Mouse (Mus musculus): ENCODE measurements around the gene Spata13. TPM values are rescaled to one million over a fixed set of nuclear protein-coding genes. Genes with fewer than 3 reads are reported as not detected.
A peak's percentile ranks its signal among the peaks of the same experiment; 100 is the strongest.

The Spata13 gene
- total RNA-seq, 2 experiments from 2014 or later = 20.2 to 33.5 TPM

DNA sequence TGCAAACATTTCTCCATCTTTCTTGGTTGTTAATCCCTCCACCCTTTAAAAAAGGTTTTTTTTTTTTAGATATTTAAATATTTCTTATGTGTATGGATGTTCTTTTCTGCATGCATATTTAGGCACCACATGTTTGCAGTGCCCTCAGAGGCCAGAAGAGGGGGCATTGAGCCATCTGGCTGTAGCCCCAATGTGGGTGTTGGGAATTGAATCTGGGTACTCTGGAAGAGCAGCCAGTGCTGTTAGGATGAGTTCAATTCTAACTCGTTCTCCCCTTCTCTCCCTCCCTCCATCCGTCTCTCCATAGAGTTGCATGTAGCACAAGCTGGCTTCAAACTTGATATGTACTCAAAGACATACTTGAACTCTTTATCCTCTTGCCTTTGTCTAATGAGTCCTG lies 139.7 kb downstream of the Spata13 start:
- no peak for ATAC-seq (replicated peaks; ENCODE audit: poor library complexity)

DNA sequence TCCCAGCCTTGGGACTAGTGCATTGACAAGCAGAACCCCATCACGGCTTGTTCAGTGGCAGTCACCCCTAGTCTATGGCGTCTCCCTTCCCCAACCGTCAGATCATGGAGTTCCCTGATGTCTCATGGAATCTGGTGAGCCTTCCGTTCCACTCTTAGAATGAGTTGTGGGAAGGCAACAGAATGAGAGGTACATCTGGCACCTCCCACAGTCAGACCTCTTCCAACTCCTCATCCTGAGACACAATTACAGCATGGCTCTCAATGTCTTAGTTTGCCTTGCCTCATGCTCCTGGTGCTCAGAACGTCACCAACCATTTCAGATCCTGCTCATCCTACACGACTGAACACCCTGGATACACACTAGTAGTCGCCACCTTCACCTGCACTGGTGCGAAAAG lies 142.7 kb downstream of the Spata13 start:
- no peak for ATAC-seq (replicated peaks; ENCODE audit: poor library complexity)

DNA sequence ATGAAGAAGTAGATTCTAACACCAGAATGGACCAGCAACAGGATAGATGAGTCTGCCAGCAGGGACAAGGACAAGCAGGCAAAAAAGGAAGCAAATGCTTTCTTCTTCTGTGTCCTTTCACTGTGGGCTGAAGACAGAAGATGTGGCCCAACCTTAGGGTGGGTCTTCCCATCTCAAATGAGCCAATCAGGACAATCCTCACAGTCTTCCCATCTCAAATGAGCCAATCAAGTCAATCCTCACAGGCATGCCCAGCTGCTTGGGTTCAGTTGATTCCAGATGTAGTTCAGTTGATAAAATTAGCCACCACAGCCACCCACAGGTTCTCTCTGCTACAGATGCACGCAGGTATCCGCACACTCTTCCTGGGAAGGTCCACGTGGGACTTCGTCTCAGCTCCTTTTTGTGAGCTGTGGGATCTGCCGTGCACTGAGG lies 143.7 kb downstream of the Spata13 start:
- peak; percentile 89 for ATAC-seq (replicated peaks; ENCODE audit: poor library complexity)

DNA sequence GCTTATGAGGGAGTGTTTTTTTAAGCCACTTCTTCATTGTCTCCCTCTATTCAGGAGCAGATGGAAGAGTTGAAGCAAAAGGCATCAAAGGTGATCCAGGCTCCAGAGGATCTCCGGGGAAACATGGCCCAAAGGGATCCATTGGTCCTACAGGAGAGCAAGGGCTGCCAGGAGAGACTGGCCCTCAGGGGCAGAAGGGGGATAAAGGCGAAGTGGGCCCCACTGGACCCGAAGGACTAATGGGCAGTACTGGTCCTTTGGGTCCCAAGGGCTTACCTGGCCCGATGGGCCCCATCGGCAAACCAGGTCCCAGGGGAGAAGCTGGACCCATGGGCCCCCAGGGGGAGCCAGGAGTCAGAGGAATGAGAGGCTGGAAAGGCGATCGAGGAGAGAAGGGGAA lies 145.4 kb downstream of the Spata13 start:
- no peak for ATAC-seq (replicated peaks; ENCODE audit: poor library complexity)

DNA sequence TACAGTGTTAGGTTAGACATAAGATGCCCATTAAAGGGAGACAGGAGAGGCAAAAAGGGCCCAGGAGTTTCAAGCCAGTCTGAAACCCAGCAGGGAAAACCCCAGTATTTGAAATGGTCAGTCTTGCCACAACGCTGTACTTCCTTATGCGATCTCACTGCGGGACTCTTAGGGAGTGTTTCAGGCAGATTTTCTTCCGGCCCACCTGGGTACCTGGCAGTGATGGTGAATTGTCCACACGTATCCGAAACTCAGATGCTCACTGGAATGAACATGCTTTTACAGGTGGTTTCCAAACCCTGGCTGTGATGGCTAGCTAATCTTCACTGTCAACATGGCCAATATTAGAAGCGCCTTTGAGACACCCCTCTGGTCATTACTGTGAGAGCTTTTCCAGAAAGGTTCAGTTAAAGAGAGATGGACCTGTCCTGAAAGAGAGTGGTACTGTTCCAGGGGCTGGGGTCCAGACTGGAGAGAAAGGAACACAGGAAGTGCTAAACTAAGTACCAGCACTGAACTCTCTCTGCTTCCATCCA lies 148.4 kb downstream of the Spata13 start:
- ATAC-seq (replicated peaks; ENCODE audit: poor library complexity) = no peak

DNA sequence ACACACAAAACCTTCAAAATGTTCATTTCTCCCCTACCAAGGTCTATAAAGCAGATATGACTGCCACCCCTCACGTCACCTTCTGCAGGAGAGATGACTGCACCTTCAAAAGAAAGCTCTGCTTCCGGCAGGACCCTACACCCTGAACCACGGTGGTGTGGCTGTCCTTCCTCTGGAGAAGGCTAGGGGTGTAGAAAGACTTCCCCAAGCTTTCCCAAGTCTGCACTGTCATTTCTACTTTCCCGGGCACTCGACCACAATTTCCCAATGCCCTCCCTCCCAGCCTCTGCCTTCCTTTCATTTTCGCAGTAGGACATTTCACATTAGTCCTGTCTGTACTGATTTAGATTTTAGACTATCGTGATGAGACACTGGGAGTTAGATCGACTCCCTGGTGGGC lies 149.4 kb downstream of the Spata13 start:
- ATAC-seq (replicated peaks; ENCODE audit: poor library complexity) = peak; percentile 47

DNA sequence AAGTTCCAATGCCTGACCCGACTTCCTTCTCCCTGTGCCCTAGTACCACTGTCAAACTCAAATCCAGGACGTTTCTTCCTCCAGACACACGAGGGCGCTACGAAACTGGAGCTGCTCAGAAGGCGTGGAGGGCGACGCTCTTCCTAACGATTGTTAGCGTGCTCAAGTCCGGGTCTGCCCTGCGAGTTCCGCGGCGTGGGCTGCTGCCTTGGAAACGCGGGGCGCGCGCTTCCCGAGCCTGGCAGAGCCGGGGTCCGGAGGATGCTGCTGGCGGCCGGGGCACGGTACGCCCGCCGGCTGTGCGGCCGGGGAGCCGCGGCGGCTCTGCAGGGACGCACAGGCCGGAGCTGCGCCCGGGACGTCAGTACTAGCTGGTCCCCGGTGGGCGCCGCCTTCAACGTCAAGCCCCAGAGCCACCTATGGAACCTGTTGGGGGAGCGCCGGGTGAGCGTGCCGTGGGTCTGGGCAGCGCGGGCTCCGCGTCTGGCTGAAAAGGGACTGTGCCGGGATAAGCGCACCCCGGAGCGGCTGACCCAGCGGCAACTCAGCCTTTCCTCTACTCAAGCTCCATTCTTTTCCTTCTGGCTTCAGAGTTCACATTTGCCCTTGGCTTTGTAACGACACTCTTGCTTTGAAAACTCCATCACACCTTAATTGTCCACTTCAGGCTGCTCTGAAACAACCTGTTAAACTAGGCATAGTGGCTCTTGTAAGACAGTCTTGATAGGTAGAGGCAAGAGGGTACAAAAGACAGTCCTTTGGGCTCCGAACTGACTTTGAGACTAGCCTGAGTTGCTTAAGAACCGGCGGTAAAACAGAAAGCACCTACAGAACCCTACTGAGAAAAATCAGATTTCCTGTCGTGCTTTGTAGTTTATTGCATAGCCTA lies 150.9 kb downstream of the Spata13 start, which contains the start of gene Mipep:
Gene Mipep, plus strand, starts transcription at position 147 of the 889 bp plus-strand sequence.
- ATAC-seq (replicated peaks; ENCODE audit: poor library complexity) = peak; percentile 95

DNA sequence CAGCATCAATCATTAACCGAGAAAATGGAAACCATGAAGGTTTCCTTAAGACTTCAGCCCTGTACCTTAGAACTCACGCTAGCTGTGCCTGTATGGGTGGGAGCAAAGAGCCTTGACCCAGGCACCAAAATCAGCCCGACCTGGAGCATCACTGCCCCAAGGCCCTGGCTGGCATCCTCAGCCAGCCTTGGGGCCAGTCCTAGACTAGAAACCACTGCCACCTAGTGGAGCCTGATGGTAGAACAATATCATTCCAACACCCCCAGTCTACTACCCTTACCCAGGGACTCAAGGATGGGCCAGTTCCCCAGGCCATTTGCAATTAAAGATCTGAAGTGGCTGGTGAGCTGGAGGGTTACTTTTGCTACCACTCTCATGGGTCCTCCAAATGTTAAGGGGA lies 156.3 kb downstream of the Spata13 start:
- peak; percentile 97 for ATAC-seq (replicated peaks; ENCODE audit: poor library complexity)

DNA sequence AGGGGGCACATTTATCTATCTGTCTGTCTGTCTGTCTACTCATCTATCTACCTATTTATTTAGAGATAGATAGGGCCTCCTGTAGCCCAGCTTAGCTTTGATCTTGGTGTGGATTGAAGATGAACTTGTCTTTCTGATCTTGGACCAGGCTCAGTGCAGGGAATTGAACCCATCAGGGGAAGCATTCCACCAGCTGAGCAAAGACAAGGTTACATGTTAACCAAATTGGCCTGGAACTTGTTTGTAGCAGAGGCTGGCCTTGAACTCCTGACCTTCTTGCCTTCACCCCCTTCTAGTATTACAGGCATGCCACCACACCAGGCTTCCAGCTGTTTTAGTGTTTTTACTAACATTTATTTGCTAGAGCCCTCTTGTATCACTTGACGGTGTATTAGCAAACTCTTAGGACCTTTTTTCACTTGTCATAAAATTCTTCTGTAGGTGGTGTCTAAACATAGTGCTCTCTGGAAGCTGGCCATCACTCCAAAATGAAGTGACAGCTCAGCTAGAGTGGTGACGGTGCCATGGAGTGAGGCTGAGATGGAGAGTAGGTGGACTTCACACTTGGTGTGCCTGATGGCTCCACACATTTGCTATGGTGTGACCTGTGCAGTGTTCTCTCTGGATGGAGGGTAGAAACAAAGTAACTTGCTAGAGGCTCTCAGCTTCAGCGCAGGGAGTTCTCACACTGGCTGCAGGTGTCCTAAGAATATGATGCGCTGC lies 163.0 kb downstream of the Spata13 start:
- no peak for ATAC-seq (replicated peaks; ENCODE audit: poor library complexity)

DNA sequence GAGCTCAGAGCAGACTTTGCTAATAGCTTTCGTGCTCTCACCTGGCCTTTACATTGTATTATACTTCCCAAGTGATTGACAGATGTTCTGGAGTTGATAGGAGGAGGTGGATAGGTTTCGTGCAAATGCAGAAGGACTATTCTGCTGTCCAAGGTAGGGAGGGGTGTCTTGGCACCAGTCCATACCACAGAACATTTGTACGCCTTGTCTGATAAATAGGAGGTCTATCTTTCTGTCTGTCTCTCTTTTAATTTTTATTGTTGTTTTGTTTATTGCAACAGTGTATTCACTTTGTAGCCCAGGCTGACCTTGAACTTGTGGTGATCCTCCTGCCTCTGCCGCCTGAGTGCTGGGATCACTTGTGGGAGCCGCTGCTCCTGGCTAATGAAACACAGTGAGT lies 163.8 kb downstream of the Spata13 start:
- peak; percentile 42; the same call in 1 of the 2 replicates for ATAC-seq (replicated peaks; ENCODE audit: poor library complexity)

DNA sequence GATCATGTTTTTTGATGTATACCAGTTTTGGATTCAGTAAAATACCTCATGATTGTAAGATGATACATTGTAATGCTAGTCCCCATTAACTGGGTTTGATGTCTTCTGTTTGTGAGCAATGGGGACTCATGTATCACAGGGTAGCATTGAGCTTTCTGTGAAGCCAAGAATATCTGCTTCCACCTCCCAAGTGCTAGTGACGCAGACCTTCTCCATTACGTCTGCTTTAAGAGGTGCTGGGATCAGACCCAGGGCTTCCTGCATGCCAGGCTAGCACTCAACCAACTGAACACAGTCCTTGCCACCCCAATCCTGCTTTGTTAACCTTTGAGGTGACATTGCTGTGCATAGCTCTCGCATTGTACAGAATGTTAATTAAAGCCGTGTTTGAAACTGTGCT lies 164.9 kb downstream of the Spata13 start:
- ATAC-seq (replicated peaks; ENCODE audit: poor library complexity) = no peak

DNA sequence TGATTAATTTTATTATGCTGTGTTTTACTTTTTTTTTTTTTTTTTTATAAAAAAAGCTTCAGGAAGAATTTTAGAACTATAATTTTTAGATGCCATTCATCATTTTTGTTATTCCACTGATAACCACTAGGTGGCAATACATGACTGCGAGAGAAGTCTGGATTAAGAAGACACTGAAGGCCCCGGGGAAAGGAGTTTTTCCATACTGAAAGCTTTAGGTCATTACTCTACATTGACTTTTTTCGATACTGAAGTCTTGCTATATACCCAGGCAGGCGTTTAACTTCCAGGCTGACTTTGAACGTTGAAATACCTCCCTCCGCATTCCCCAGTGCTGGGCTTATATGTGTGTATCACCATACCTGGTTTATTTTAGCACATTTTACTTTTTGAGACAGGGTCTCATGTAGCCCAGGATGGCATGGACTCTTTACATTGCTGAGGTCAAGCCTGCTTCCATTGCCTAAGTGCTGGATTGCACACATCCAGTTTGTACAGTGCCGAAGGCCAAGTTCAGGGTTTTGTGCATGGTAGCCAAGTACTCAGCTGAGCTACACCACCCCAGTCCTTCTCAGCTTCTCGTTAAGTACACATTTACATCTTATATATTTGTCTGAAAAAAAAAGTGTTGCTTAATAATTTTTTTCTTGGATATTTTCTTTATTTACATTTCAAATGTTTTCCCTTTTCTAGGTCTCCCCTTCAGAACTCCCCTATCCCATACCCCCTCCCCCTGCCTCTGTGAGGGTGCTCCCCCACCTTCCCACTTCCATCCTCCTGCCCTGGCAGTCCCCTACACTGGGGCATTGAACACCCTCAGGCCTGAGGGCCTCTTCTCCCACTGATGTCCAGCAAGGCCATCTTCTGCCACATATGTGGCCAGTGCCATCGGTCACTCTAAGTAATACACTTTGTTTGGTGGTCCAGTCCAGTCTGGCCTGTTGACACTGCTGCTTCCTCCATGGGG lies 166.2 kb downstream of the Spata13 start:
- ATAC-seq (replicated peaks; ENCODE audit: poor library complexity) = peak; percentile 71

DNA sequence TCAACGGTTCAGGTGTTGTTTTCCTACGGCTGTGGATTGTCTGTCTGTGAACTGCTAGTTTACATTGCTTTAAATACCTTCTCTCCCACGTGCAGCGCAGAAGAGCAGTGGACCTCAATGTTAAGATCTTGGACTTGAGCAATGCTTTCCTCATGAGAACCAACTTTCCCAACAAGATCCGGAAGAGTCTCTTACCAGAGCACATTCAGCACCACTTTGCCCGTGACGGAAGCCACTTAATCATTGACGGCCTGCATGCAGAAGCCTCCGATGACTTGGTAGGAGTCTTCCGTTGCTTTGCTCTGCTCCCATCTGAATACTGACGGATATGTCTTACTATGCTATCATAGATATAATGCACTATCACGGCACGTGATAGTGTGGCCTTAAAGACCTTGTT lies 168.2 kb downstream of the Spata13 start:
- ATAC-seq (replicated peaks; ENCODE audit: poor library complexity) = no peak

DNA sequence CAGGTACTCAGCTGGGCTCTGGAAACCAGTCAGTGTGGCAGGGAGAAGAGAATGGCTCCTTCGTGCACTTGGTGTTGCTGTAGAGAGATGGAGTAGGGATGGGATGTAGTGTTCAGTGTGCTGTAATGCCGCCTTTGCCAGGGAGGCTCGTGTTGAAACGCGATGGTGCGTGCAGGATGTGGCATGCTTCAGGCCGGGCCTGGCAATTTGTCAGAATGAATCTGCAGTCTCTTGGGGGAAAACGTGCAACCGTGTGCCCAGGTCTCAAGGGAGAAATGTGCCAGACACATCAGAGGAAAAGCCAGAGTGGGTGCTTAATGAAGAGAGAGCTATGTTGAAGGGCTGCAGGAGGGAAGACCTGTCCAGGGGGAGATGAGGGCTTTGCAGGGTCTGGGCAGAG lies 171.2 kb downstream of the Spata13 start:
- ATAC-seq (replicated peaks; ENCODE audit: poor library complexity) = no peak

DNA sequence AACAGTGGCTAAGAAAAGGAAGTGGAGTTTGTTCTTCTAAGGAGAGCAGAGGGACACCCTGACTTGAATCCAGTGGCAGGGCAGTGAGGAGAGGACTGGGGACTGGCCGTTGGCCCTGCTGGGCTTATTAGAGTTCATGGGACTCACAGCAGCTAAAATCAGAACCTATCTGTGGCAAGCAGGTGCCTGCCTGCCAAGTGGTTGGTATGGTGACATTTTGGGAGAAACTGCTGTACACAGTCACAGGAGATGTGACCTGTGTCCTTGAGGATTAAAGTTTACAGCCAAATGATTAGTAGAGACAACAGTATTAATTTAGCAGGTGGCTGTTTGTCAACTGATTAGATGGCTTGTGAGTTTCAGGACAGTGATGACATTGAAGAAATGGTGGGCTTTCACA lies 172.1 kb downstream of the Spata13 start:
- ATAC-seq (replicated peaks; ENCODE audit: poor library complexity) = no peak

DNA sequence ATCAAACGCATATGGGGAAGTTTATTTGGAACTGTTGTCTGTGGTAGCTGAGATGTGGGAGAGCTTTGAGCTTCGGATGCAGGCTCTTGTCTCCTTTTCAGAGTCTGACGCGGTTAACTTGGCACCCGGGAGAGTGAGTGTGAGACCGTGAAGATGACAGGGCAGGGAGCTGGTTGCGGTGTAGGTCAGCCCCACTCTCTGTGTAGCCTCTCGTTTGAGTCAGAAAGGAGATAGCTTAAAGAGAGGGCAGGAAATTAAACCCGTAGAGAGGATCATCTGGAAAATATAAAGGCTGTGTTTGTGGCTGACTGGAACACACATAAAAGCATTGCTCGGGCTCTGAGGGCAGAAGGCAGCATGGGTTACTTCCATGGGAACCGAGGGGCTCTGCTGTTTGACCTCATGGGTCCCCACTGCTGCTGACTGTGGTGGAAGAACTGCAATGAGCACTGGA lies 173.1 kb downstream of the Spata13 start:
- ATAC-seq (replicated peaks; ENCODE audit: poor library complexity) = no peak

DNA sequence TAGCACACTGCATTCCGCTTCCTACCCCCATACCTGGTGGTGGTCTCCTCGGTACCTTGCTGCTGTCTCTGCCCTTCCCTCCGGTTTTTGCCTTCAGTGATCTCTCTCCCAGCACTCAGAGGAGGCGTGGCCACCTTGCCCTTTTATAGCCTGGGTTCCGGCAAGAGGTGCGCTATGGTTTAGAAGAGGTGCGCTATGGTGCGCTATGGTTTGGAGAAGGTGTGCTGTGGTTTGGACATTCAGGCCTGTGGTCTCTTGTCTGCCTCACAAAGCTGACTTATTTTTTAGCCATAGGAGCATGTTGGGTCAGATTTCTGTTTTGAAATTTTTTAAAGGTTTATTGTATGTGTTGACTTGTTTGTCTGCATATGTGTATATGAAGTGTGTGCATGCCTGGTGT lies 176.1 kb downstream of the Spata13 start:
- ATAC-seq (replicated peaks; ENCODE audit: poor library complexity) = no peak

DNA sequence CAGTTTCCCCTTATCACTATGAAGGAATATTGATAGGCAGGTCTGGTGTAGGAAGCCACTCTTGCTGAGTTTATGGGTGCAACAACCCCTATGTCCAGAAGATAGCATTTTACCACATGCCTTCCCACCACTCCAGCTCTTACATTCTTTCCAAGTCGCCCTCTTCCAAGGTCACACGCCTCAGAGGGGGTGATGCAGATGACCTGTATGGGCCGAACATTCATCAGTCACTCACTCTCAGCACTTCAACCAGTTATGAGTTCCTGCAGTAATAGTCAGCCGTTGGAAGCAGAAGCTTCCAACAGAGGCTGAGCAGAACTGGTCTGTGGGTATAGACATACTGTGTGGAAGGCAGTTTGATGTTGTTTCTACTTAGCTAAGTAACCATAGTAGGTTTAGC lies 177.7 kb downstream of the Spata13 start:
- no peak for ATAC-seq (replicated peaks; ENCODE audit: poor library complexity)

All from megakaryocyte progenitor cell, adult 5-6 weeks (primary cell).